Mouse (Mus musculus) spleen, postnatal 4 days (tissue): Measurements from ENCODE around the gene Cpox.

Experiments
- DNase-seq, 2 experiments: peaks; one replicate each; pipeline ENCODE4 v3.0.0; 2022; ENCODE audit warnings: low spot score in 2 of 2

Gene Cpox

GRCm38 (mm10) chr16:58669264-58669663 lies 828 bp upstream of the Cpox start:
- peak; percentile 61 to 66 for DNase-seq

GRCm38 (mm10) chr16:58670643-58671042 lies 551 bp downstream of the Cpox start:
- peak in 1 of 2 experiments; percentile 33 for DNase-seq

DNA sequence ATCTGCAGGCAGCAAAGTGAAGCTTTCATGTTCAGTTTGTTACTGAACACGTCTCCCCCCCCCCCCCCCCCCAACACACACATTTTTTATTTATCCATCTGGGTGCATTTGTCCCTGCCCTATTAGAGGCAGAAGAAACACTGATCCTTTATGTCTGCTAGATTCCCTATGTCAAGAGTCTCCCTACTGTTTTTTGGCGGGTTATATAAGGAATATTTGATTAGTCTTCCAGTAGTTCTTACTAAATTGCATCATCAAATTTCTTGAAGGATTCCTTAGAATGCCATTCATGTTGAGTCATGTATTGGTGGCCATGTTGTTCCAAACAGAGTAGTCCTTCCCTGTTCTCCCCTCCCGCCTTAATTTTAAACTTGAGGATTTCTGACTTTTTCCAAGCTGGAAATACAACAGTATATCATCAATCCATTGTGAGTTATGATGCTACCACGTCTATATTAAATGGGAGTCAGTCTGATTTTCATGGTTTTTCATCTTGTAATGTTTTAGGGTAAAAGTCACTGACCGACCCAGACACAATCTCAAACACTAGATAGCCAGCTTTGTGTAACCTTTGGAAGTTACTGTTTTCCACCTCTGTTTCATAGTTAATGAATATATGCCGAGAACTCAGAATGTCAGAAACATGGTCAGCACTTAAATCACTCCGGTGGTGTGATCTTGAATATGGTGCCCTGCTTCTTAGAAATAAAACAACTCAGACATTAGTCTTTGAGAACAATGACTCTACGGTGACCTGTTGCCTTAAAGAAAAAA lies 1.3 kb downstream of the Cpox start:
- DNase-seq, result peak in 1 of 2 experiments; percentile 13

- DNase-seq, result peak in 1 of 2 experiments; percentile 59
Measured at GRCm38 (mm10) chr16:58672396-58672795, 2.3 kb downstream of the Cpox start.

DNA sequence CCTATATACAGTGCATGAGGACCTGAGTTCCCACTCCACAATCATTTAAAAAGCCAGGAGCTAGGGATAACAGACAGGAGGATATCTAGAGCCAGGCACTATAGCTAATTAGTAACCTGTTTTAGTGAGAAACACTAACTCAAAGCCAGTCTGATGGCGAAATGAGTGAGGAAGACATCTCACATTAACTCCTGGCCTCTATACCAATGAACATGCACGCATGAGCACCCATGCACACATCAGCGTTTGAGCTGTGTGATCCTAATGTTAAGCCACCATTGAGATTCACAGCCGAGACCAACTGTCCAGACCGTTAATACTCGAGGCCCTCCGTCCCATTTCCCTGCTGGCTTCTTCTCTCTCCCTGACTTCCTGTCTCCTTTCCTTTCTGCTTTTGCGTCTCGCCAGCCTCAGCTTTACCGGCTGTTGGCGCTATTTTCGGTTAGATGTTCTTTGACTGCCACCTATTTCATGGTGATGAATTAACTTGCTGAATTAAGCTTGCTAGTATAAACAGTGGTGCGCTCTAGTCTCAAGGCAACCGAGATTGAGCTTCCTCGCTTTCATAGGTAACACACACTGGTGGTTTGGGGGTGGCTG lies 3.8 kb downstream of the Cpox start:
- DNase-seq, result peak in 1 of 2 experiments; percentile 52

DNA sequence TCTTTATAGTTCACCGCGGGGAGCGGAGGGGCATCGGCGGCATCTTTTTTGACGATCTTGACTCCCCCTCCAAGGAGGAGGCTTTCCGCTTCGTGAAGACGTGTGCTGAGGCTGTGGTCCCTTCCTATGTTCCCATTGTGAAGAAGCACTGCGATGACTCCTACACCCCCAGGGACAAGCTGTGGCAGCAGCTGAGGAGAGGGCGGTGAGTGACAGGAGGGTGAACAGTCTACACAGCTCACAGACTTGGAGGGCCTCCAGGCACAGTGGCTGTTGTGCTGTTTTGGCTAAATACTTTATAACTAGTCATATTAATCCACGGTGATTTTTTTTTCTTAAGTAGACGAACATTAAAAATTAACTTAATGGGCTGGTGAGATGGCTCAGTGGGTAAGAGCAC lies 5.2 kb downstream of the Cpox start:
- DNase-seq, result peak in 1 of 2 experiments; percentile 59

DNA sequence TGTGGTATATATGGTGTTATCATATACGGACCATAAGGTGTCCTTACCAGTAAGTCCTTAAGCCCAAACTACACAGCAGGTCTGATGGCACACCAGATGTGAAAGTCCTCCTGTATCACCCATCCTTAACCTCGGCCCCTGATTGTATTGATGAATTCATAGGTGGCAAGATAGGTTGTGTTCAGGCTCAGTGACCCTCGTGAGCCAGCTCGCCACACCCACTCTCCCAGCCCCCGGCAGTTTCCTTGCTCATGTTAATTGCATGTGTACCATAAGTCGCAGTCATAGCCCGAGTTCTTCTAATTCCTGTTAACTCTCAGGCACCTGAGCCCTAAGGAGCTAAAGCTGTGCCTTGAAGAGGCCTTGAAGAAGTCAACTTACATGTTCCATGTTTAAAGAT lies 6.1 kb downstream of the Cpox start:
- DNase-seq, result peak in 1 of 2 experiments; percentile 59

- DNase-seq, result peak in 1 of 2 experiments; percentile 15
Measured at GRCm38 (mm10) chr16:58676633-58677032, 6.5 kb downstream of the Cpox start.

DNA sequence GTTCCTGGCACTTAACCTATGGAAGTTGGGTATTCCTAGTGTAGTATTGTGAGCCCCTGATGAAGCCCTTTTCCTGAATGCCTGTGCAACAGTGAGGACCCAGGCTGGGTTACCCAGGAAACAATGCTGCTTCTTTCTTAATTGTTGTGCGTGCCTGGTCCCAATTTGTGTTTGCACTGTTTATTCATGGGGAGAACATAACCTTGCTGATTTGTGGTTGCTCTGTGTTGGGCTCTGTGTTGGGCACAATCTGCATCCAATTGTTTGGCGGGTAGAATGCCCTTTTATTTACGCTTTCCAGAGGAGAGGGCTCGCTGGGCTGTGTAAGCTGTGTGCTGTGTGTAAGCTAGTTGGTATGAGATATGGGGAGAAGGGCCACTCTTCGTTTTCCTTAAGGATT lies 7.4 kb downstream of the Cpox start:
- peak in 1 of 2 experiments; percentile 48 for DNase-seq

- DNase-seq, result peak in 1 of 2 experiments; percentile 58
Measured at GRCm38 (mm10) chr16:58678660-58679059, 8.6 kb downstream of the Cpox start.

GRCm38 (mm10) chr16:58682046-58682445 lies 12.0 kb downstream of the Cpox start:
- peak in 1 of 2 experiments; percentile 51 for DNase-seq

DNA sequence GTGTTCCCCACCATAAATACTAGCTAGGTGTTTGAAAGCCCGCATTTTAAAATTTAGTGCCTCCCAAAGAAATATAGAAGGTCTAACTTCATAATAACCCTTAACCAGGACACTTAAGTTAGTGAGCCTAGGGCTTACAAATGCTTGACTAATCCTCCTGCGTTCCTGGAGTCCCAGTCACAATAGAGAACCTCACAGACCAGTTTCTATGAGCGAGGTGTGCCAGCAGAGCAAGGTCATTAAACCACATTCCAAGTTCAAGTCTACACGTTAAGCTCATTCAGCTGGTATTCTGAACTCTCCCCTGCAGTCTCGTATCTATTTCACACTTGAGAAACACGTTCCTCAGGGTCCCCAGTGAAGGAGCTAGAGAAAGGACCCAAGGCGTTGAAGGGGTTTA lies 12.8 kb downstream of the Cpox start:
- peak in 1 of 2 experiments; percentile 44 for DNase-seq

GRCm38 (mm10) chr16:58683911-58684310 lies 13.8 kb downstream of the Cpox start:
- DNase-seq, result peak in 1 of 2 experiments; percentile 19

DNA sequence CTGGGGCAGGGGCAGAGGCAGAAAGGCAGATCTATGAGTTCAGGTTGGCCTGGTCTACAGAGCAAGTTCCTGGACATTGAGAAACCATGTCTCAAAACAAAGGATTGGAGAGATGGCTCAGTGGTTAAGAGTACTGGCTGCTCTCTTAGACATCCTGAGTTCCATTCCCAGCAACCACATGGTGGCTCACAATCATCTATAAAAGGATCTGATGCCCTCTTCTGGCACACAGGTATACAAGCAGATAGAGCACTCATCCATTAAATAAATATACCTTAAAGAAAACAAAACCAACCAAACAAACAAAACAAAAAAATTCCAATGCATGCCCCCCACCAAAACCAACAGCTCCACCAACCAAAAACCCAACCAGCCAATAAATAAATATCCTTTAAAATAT lies 14.4 kb downstream of the Cpox start:
- DNase-seq, result peak in 1 of 2 experiments; percentile 9

DNA sequence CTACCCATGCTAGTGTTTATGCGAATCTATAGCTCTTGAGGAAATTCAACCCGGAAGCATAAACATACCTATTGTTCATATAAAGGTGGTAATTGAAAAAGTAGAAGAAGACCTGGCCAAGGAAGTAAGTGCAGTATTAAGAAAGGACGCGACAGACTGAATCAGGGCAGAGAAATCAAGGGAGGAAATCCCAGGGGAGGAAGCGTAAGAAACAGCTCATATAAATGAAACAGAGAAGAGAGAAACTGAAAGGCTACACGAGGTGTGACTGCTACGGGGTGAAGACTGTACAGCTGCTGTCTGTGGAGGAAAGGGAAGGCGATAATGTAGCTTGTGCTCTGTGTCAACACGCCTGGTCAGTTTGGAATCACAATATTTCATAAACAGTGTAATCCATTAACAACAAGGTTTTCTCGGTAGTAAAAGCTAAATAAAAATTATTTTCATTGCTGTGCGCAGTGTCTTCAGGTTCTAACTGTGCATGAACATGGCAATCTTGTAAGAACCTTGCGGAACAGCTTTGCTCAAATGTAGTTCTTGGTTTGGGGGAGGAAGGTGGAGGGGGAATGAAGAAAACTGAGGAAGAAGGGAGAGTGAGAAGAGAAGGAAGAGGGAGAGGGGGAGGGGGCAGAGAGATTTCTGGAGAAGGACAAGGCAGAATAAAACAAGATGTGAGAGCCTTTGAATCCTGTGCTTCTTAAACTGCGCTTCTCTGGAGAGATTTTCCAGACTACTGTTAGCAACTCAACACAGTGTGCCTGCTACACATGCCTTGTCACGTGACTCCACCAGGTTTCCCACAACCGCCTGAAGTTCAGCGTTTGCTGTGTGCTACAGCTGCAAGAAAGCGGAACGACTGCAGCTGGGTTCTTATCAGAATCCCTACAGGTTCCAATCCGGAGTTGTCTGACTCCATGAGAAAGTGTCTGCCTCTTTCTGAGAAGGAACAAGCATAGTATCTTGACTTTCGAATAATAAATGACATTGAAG lies 15.8 kb downstream of the Cpox start:
- peak in 1 of 2 experiments; percentile 25 for DNase-seq

- DNase-seq, result no peak
Measured at GRCm38 (mm10) chr16:58688534-58688933, 18.4 kb downstream of the Cpox start.

DNA sequence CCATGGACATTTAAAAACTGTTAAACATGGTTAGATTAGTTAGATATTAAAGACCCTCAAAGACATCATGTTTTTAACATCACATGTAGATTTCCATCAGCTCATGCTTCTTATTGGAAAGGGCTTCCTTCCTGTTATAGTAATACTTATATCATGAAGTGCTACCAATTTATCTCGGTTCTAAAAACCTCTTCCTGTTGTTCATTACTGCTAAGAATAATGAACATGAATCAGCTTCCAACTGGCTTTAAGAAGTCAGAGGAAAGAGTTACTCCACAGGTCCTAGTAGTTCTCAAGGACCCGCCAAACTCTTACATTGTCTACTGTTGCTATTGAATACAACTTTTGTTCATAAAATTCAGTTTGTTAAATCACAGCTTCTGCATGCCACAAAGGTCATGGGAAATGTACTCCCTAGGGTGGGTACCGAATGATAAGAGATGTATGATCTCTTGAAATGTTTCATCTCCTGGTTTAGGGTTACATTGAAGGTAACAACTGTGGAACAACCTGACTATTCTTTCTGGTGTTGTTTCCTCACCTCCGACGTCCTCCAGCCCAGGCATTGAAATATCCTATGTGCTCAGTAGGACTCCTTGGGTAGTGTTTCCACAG lies 19.6 kb downstream of the Cpox start:
- no peak for DNase-seq

- DNase-seq, result no peak
Measured at GRCm38 (mm10) chr16:58690322-58690732, 20.2 kb downstream of the Cpox start.

- DNase-seq, result no peak
Measured at GRCm38 (mm10) chr16:58694091-58694490, 24.0 kb downstream of the Cpox start.

GRCm38 (mm10) chr16:58696796-58697195 lies 26.7 kb downstream of the Cpox start:
- DNase-seq, result no peak

DNA sequence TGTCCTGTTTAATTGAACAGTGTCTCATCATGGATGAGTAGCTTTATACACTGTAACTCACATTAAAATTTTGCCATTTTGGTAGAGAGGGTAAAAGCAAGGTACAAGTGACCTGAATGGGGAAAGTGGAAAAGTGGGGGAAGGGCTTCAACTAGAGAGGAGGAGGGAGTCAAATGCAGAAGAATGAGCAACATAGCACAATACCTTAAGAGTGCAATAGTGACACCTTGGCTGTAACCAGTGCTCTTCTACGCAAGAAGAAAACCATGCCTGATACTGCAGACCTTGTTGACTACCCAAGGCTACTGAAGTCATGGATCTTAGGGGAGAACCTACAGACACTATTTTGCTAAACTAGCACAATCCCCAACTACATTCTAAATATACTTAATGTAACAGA lies 27.2 kb downstream of the Cpox start:
- DNase-seq, result no peak
